Mouse (Mus musculus): ENCODE measurements around the gene Unc50. TPM values are rescaled to one million over a fixed set of nuclear protein-coding genes. Genes with fewer than 3 reads are reported as not detected.

Unc50 gene
- total RNA-seq, 2 experiments from 2014 or later: 60.7 to 62.2 TPM

DNA sequence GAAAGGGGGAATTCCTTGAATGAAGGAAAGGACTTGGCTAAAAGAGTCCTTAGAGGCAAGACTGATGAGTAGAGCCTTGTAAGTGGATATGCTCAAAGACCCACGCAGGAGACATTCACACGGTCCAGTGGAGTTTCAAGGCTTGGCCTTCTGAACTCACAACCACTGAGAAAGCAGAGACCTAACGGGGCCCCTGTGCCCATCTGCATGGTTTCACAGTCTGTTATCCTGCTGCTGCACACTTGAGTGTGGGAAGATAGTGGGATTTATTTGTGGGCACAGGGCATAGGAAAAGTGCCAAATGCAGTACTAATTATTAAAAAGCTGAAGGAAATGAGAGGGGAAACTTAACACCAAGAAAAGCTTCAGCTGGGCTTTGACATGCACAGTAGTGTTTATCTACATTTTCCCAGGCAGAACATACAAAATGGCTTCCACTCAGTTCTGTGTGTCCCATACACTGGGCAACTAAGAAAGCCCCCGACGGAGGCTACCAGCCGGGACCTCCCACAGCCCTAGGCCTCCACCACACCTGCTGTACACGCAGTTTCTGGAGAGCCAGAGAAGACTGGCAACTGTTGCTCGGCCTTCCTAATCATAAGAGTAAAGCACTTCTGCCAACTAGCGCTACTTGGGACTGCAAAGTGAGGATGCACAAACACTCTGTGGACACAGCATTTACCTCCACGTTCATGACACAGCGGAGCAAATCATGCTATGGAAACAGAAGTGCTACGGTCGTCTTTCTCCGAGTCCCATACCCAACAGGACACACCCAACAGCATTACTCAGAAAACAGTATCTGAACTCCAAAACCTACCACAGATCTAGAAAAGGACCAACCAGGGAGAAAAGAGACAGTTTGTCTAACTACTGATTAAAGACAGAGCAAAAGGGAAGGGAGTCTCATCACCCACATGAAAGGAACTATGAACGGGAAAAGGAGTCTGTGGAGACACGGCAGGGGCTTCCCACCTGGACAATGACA, 13.2 kb downstream of the Unc50 start:
- no peak for DNase-seq

- DNase-seq: peak; percentile 82
Observed at GRCm38 (mm10) chr1:37448361-37449095, 18.6 kb downstream of the Unc50 start.

- DNase-seq: no peak
Observed at GRCm38 (mm10) chr1:37451270-37451669, 21.3 kb downstream of the Unc50 start.

DNA sequence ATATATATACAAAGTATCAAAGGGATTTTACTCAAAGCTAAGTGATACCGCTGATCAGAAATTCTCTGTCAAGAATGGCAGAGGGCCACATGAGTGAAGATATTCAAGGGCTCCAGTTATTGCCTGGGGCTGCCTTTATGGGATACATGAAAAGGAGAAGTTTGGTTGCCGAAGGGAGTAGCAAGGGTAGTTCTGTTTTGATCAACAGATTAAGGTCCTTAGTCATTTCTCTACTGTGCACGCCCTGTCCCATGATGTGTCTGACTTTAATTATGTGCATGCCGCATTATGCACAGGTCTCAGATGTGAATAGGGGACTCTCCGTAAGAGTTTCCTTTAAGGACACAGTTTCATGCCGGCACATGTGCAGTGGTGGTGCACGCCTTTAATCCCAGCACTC, 27.6 kb downstream of the Unc50 start:
- no peak for DNase-seq

- DNase-seq: no peak
Observed at GRCm38 (mm10) chr1:37464878-37465452, 35.0 kb downstream of the Unc50 start.

DNA sequence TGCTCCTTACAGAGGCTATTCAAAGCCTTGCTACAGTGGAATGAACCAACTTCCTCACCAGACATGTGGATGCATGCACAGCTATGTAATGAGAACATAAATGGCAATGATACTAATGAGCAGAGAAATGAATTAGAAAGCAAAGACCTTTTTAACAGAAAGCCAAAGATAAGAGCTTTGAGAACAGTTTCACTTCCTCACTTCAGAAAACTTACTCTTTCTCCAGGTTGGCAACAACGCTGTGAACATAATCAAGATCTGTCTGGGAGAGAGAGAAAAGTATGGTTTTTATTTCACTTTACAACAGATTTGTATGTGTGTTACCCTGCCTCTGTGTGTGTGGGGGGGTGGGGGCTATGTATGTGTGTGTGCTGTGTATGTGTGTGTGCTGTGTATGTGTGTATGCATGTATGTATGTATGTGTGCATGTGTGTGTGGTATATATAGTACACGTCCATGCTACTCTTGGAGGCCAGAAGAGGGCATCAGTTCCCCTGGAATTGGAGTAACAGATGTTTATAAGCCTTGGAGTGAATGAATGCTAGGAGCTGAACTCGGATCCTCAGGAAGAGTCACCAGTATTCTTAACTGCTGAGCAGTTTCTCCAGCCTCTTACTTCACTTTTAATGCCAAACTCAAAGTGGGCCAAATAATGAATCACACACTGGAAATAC, 36.5 kb downstream of the Unc50 start:
- no peak for DNase-seq

DNA sequence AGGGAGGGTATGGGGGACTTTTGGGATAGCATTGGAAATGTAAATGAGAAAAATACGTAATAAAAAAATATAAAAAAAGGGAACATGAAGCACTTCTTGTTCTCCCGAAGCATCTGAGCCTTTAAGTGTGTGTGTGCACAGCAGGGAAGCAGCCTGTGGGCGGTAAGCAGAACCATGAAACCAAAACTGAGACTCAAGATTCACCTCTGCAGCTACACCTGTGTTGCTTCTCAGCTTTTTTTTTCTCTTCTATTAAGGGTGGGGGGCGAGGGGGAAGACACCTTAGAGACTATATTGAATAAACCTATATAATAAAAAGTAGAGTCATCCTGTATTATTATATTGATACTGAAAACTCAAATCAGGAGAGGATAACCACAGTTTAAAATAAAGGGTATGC, 37.9 kb downstream of the Unc50 start:
- no peak for DNase-seq

GRCm38 (mm10) chr1:37469007-37469406, 39.1 kb downstream of the Unc50 start:
- no peak for DNase-seq

- DNase-seq: no peak
Observed at GRCm38 (mm10) chr1:37471179-37472148, 41.5 kb downstream of the Unc50 start.

- DNase-seq: no peak
Observed at GRCm38 (mm10) chr1:37473251-37473650, 43.3 kb downstream of the Unc50 start.

- DNase-seq: no peak
Observed at GRCm38 (mm10) chr1:37474046-37474445, 44.1 kb downstream of the Unc50 start.

- no peak for DNase-seq
Observed at GRCm38 (mm10) chr1:37474634-37475190, 44.8 kb downstream of the Unc50 start.

DNA sequence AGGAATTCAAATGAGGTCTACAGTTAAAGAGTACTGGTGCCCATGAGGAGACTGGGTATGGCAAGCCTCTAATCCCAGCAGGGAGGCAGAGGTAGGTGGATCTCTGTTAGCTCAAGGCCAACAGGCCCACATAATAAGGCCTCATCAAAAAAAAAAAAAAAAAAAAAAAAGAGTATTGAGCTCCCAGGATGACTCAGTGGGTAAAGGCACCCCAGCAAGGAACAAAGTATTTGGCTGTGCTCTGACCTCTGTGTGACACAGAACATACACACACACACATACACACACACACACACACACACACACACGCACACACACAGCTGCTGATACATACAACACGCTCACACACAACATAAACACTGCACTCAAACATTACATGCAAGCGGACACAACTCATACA, 45.4 kb downstream of the Unc50 start:
- DNase-seq: no peak

DNA sequence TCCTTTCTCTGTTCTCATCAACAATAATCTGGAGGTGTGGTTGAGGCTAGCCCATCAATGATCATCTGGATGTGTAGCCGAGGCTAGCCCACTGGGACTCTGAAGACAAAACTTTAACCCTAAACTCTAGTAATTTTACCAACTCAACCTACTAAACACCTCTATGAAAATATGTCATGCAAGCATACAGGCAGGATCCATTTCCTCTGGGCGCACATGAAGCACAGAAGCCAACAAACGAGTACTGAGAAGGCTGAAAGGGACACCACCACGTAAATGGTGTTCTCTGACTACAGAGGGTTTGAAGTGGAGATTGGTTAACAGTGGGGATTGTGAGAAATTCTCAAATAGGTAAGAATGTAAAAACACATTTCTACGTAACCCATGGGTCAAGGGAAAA, 47.3 kb downstream of the Unc50 start:
- DNase-seq: no peak

DNA sequence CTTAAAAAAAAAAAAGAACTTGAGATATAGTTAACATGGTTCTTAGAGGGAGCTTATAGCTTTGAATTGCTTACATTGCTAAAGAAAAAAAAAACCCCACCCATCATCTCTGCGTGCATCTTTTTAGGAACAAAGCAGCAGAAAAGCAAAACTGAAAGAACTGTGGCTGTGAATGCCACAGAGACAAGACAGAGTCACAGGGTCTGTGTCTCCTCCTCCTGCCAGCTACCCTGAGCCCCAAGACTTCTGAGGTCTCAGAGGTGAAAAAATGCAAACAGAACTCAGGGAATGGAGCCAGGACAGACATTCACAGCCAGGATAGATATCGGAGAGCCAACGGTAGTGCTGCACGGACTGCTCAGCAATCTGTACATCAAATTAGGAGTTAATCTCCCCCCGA, 48.0 kb downstream of the Unc50 start:
- DNase-seq: no peak

DNA sequence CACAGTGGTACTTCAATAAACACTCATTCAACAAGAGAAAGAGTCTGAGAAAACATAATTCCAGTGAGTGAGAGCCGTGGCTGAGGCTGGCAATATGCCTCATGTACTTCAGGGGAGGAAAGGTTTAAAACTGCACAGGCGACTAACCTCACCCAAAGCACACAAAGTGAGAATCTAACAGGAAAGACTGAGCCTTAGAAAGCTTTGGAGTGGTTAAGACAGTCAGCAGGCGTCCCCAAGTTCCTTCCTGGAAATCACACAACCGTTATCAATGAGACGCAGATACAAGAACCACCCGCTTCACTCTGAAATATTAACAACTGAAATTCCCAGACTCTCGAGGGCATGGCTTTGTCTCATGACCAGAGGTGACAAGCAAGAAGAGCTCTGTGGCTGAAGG, 48.5 kb downstream of the Unc50 start:
- DNase-seq: no peak

DNA sequence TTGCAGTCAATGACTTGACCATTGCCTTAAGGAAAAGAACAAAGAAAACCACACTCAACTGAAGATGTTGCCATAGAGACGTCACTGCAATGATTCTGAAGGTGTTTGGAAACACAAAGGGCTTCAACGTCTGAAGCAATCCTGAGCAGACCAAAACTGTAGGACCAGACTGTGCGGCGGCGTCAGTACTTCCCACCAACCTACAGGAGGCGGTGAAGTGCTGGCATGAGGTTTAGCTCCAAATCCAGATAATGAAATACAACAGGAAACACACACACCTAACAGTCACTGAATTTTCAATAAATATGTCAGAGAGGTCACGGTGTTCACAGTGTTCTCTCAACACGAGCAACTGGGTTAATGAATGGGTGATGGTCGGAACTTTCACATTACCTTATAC, 49.1 kb downstream of the Unc50 start:
- DNase-seq: peak; percentile 23

DNA sequence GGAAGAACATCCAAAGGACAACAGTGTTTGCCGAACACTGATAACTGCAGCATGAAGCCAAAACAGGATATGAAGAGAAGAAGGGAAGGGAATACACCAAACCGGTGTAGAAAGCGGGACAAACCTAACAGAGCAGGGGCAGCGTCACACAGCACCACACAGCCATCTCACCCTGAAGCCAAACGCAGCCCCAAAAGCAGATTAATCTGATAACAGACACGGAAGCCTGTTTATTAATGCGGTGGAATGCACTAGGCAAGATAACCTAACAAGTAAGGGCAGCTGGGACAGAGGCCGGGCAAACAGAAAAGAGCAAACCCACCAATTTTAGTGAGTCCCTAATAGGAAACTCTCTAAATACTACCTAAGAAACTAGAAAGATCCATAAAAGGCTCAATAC, 49.8 kb downstream of the Unc50 start:
- DNase-seq: no peak

DNA sequence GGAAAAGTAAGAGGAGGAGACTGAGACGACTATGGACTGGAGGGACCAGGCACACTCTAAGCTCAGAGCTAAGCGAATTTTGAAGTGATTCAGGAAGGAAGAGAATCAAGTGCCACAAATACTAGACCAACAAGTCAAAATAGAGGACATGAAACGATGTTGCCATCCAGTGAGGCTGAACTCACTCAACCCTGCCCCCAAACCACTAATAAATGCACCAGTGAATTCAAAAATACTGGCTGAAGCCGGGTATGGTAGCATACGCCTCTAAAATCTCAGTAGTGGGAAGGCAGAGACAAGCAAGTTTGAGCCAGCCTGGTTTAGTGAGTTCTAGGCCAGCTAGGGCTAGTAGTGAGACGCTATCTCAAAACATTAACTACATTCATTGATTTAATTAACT, 50.8 kb downstream of the Unc50 start:
- DNase-seq: no peak

GRCm38 (mm10) chr1:37481331-37481730, 51.4 kb downstream of the Unc50 start:
- DNase-seq: no peak

GRCm38 (mm10) chr1:37484612-37485011, 54.7 kb downstream of the Unc50 start:
- no peak for DNase-seq
